In genomic region chr2:91072092-91072491, GRCm38 (mm10) we compare ENCODE assay signal across 21 mouse cellular contexts. TPM values are rescaled to one million over a fixed set of nuclear protein-coding genes. Genes with fewer than 3 reads are reported as not detected.
A peak's percentile ranks its signal among the peaks of the same experiment; 100 is the strongest.
DNase-seq lines count a peak whose midpoint lies in the region; ATAC-seq and TF ChIP-seq lines count a peak whose summit lies in the region.
"Had no signal": no experiment of that assay in that cellular context is flagged by ENCODE, and none has a peak within 500 bp of the region (broad histone marks: within the 10 kb centered on the region; RNA-seq: fewer than 3 reads in every experiment).

No protein-coding gene starts in this region.

- H3K36me3 ChIP-seq in kidney, adult 2 months (ENCODE audit: control insufficient read depth, insufficient read depth, low read length) = no peaks in the 10 kb centered on the region
- H3K36me3 ChIP-seq in kidney, embryonic 16.5 days (ENCODE audit: insufficient read depth, low read length) = 0 out of 2 replicates have a peak, but pooled peaks cover 1% of the 10 kb centered on the region
- 0 out of 2 replicates have a peak, but pooled peaks cover 2% of the 10 kb centered on the region for H3K36me3 ChIP-seq in kidney, embryonic 14.5 days (ENCODE audit: control insufficient read depth, insufficient read depth, low read length)

- H3K9me3 ChIP-seq in kidney, embryonic 16.5 days (ENCODE audit: low read length) = no peaks in the 10 kb centered on the region
- no peaks in the 10 kb centered on the region for H3K9me3 ChIP-seq in kidney, embryonic 14.5 days (ENCODE audit: control insufficient read depth, low read length)
- H3K9me3 ChIP-seq: embryonic facial prominence, embryonic 12.5 days; forebrain, embryonic 15.5 days; heart, embryonic 13.5 days had no signal

- no peak overlapping the region for H3K9ac ChIP-seq in kidney, embryonic 16.5 days (replicated peaks; ENCODE audit: low read length)
- H3K9ac ChIP-seq in kidney, embryonic 14.5 days (ENCODE audit: low read depth, low read length) = no peak overlapping the region
- H3K9ac ChIP-seq: embryonic facial prominence, embryonic 12.5 days; forebrain, embryonic 15.5 days; heart, embryonic 13.5 days had no signal

- H3K27ac ChIP-seq in kidney, adult 2 months (ENCODE audit: insufficient read depth, low read depth, low read length) = no peak overlapping the region
- H3K27ac ChIP-seq in kidney, embryonic 16.5 days (ENCODE audit: low read length) = no peak overlapping the region
- no peak overlapping the region for H3K27ac ChIP-seq in kidney, embryonic 14.5 days (ENCODE audit: low read depth, low read length)
- H3K27ac ChIP-seq: embryonic facial prominence, embryonic 12.5 days; forebrain, embryonic 15.5 days; heart, embryonic 13.5 days had no signal

- H3K4me1 ChIP-seq in kidney, adult 2 months (ENCODE audit: control insufficient read depth, insufficient read depth, low read length) = peaks cover 7% of the 10 kb centered on the region; the same call in 1 of the 2 replicates
- H3K4me1 ChIP-seq in kidney, embryonic 16.5 days (ENCODE audit: insufficient read depth, low read length) = peaks cover 20% of the 10 kb centered on the region
- H3K4me1 ChIP-seq in kidney, embryonic 14.5 days (ENCODE audit: control insufficient read depth, insufficient read depth, low read length) = peaks cover 7% of the 10 kb centered on the region; the same call in 1 of the 2 replicates

- 19% methylated on average over 1 of the region's 1 CpGs for WGBS in kidney, adult 2 months
- 14% methylated on average over 1 of the region's 1 CpGs for WGBS in kidney, embryonic 16.5 days
- 27% methylated on average over 1 of the region's 1 CpGs for WGBS in kidney, embryonic 14.5 days

- no peak for TF ChIP-seq POLR2A in kidney, adult 2 months (IDR thresholded peaks at IDR 0.05; ENCODE audit: low read depth, low read length)

- no peaks in the 10 kb centered on the region for H3K27me3 ChIP-seq in kidney, adult 2 months (replicated peaks; ENCODE audit: control insufficient read depth, insufficient read depth, low read length)
- H3K27me3 ChIP-seq in kidney, embryonic 16.5 days (ENCODE audit: insufficient read depth, low read length) = no peaks in the 10 kb centered on the region
- H3K27me3 ChIP-seq in kidney, embryonic 14.5 days (ENCODE audit: control insufficient read depth, insufficient read depth, low read length) = no peaks in the 10 kb centered on the region
- H3K27me3 ChIP-seq: embryonic facial prominence, embryonic 12.5 days; forebrain, embryonic 15.5 days; heart, embryonic 13.5 days had no signal

- H3K4me3 ChIP-seq in kidney, adult 2 months (ENCODE audit: insufficient read depth, low read depth, low read length) = no peak overlapping the region
- H3K4me3 ChIP-seq in kidney, embryonic 16.5 days (ENCODE audit: low read length) = no peak overlapping the region
- H3K4me3 ChIP-seq in kidney, embryonic 14.5 days (ENCODE audit: low read length) = no peak overlapping the region
- H3K4me3 ChIP-seq: forebrain, embryonic 15.5 days; heart, embryonic 13.5 days had no signal

- no peak for ATAC-seq in kidney, embryonic 16.5 days (ENCODE audit: low FRiP score, low TSS enrichment)
- no peak for ATAC-seq in kidney, embryonic 14.5 days (ENCODE audit: low FRiP score, low TSS enrichment)
- ATAC-seq: forebrain, embryonic 15.5 days had no signal

- TF ChIP-seq CTCF in kidney, adult 2 months (conservative IDR thresholded peaks at IDR 0.05; ENCODE audit: insufficient read depth, insufficient read length, low read depth, low read length) = no peak

- no peak overlapping the region for H3K4me2 ChIP-seq in kidney, embryonic 16.5 days (replicated peaks; ENCODE audit: low read depth, low read length)
- H3K4me2 ChIP-seq in kidney, embryonic 14.5 days (replicated peaks; ENCODE audit: low read depth, low read length) = no peak overlapping the region
- H3K4me2 ChIP-seq: embryonic facial prominence, embryonic 12.5 days; forebrain, embryonic 15.5 days; heart, embryonic 13.5 days had no signal

- peak; percentile 66 for DNase-seq in kidney, adult 2 months
- DNase-seq in kidney, postnatal 25 days = peak; percentile 58 to 65
- peak; percentile 23 for DNase-seq in A20 (ENCODE audit: low read depth, low spot score)
- peak; percentile 52 to 61 for DNase-seq in kidney, postnatal 36 days
- DNase-seq in right cerebral cortex, adult 2 months (ENCODE audit: low spot score in 2 of 2) = no peak
- DNase-seq in spleen, postnatal 36 days (ENCODE audit: low spot score in 2 of 2) = no peak
- DNase-seq: adrenal gland, adult 2 months; adrenal gland, postnatal 25 days; cerebellum, adult 8-10 months; cerebellum, postnatal 14 days; embryo, embryonic 11 days; gastrocnemius, postnatal 36 days; heart, adult 11 months; heart, postnatal 36 days had no signal

RNA-seq across cellular contexts. Expression of gene Slc39a13, which starts 1.9 kb away (rescaled TPM):
- polyA plus RNA-seq in kidney, adult 2 months (2012; rRNA removed) = 87.2 and 103 TPM in 2 replicates
- polyA plus RNA-seq in kidney, embryonic 16.5 days (2015; fragmentation: Nextera tagmentation; extraction: Ambion mirVana) = 44.6 and 57.9 TPM in 2 replicates
- polyA plus RNA-seq in kidney, embryonic 14.5 days (2014; fragmentation: Nextera tagmentation; extraction: Ambion mirVana) = 31.1 and 32.8 TPM in 2 replicates

RNA-seq across cellular contexts. Expression of gene Spi1, which starts 10.1 kb away (rescaled TPM):
- 12.9 and 17.4 TPM in 2 replicates for polyA plus RNA-seq in kidney, adult 2 months (2012; rRNA removed)
- polyA plus RNA-seq in kidney, embryonic 16.5 days (2015; fragmentation: Nextera tagmentation; extraction: Ambion mirVana) = 3.3 and 4.2 TPM in 2 replicates
- polyA plus RNA-seq in kidney, embryonic 14.5 days (2014; fragmentation: Nextera tagmentation; extraction: Ambion mirVana) = 2.2 and 3.7 TPM in 2 replicates

RNA-seq across cellular contexts. Expression of gene Psmc3, which starts 18.3 kb away (rescaled TPM):
- polyA plus RNA-seq in kidney, adult 2 months (2012; rRNA removed) = 114 and 127 TPM in 2 replicates
- polyA plus RNA-seq in kidney, embryonic 16.5 days (2015; fragmentation: Nextera tagmentation; extraction: Ambion mirVana) = 357 and 361 TPM in 2 replicates
- 356 and 399 TPM in 2 replicates for polyA plus RNA-seq in kidney, embryonic 14.5 days (2014; fragmentation: Nextera tagmentation; extraction: Ambion mirVana)

RNA-seq across cellular contexts. Expression of gene Rapsn, which starts 36.7 kb away (rescaled TPM):
- 7.0 TPM in 2 replicates for polyA plus RNA-seq in kidney, adult 2 months (2012; rRNA removed)
- 2.4 and 3.0 TPM in 2 replicates for polyA plus RNA-seq in kidney, embryonic 16.5 days (2015; fragmentation: Nextera tagmentation; extraction: Ambion mirVana)
- 0.74 and 2.0 TPM in 2 replicates for polyA plus RNA-seq in kidney, embryonic 14.5 days (2014; fragmentation: Nextera tagmentation; extraction: Ambion mirVana)

RNA-seq across cellular contexts. Expression of gene Mybpc3, which starts 45.9 kb away (rescaled TPM):
- 0.14 and 0.24 TPM in 2 replicates for polyA plus RNA-seq in kidney, adult 2 months (2012; rRNA removed)
- polyA plus RNA-seq in kidney, embryonic 16.5 days (2015; fragmentation: Nextera tagmentation; extraction: Ambion mirVana) = 0.30 and 0.44 TPM in 2 replicates
- not detected in 2 replicates for polyA plus RNA-seq in kidney, embryonic 14.5 days (2014; fragmentation: Nextera tagmentation; extraction: Ambion mirVana)
- polyA plus RNA-seq: adrenal gland, adult 2 months; forebrain, embryonic 11.5 days; forebrain, embryonic 15.5 days; hindbrain, embryonic 11.5 days had no signal

Comparison
In these comparisons a context has a peak if more than half of its experiments do, and no peak if none do; other contexts are left out.
1. DNase-seq: peak in kidney, adult 2 months (single experiment), kidney, postnatal 25 days (2 of 2), A20 (single experiment) and kidney, postnatal 36 days (2 of 2); none in right cerebral cortex, adult 2 months (0 of 2) and spleen, postnatal 36 days (0 of 2).